Mouse (Mus musculus): ENCODE measurements around the gene Iqcb1.

- no peak for TF ChIP-seq CTCF (IDR thresholded peaks at IDR 0.05; ENCODE audit: insufficient read depth, low read depth, low read length)
- TF ChIP-seq POLR2A (IDR thresholded peaks at IDR 0.05; ENCODE audit: insufficient read depth, low read depth, low read length) = no peak
These were observed 19.6 kb upstream of the Iqcb1 start for GRCm38 (mm10) chr16:36808616-36809015.
